Mouse (Mus musculus): Measurements from ENCODE around the gene Slc7a15. TPM values are rescaled to one million over a fixed set of nuclear protein-coding genes. Genes with fewer than 3 reads are reported as not detected.
A peak's percentile ranks its signal among the peaks of the same experiment; 100 is the strongest.

Gene Slc7a15
- polyA plus RNA-seq, 1 experiment from 2014 or later, result not detected

GRCm38 (mm10) chr12:8537291-8537690 lies 61.6 kb downstream of the Slc7a15 start:
- ATAC-seq (ENCODE audit: insufficient number of reproducible peaks, insufficient read depth, low FRiP score, low read depth), result no peak

DNA sequence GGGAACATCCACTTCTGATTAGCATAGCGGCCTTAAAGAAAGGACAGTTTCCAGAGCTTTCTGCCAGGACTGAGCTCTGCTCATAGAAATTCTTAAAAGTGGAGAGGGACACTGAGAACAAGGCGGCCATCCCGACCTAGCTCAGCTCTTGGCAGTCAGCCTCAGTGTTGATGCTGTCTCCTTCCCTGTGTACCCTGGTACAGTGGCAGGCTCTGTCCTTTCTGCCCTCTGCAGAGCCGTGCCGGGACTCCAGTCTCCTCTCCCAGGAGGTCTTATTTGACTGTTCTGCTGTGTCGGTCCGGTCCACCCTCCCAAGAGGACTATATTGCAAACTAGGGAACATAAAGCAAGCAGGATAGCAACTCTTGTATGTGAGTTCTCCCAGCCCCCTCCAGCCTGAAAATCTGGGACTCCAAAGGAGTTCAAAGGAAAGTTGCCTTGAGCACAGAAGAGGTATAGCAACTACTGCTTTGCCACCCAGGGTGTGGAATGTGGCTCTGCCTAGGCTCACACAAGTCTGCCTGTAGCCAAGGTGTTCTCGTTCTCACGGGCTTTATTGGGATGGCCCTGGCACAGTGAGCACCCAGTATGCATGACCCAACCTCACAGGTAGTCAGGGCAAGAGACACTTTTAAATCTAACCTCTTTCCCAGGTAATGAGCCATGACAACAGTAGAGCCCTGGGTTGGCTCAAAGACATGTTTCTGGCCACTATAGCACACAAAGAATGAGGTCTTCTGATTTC lies 62.5 kb downstream of the Slc7a15 start:
- H3K4me2 ChIP-seq (ENCODE audit: low read length), result no peak overlapping the region
- H3K27ac ChIP-seq (replicated peaks in 1 of 2; ENCODE audit: control insufficient read depth in 1 of 2, insufficient read depth in 1 of 2, low read depth in 2 of 2, low read length in 2 of 2), result no peak overlapping the region
- no peaks in the 10 kb centered on the region for H3K9me3 ChIP-seq (ENCODE audit: control insufficient read depth, low read length)
- ATAC-seq (ENCODE audit: insufficient number of reproducible peaks, insufficient read depth, low FRiP score, low read depth), result no peak
- no peak overlapping the region for H3K9ac ChIP-seq (ENCODE audit: low read length)
- H3K4me1 ChIP-seq (ENCODE audit: control insufficient read depth in 2 of 2, insufficient read depth in 2 of 2, low read length in 2 of 2), result no peaks in the 10 kb centered on the region; a peak in 2 of 4 replicates
- H3K4me3 ChIP-seq (ENCODE audit: control insufficient read depth in 1 of 2, insufficient read depth in 1 of 2, low read depth in 1 of 2, low read length in 2 of 2), result no peak overlapping the region
- no peaks in the 10 kb centered on the region for H3K27me3 ChIP-seq (ENCODE audit: control insufficient read depth, insufficient read depth, low read length)
- no peaks in the 10 kb centered on the region for H3K36me3 ChIP-seq (ENCODE audit: control insufficient read depth, insufficient read depth, low read length)
- 62% methylated on average over 9 of the region's 9 CpGs for WGBS

More at GRCm38 (mm10) chr12:8537291-8537690, 61.6 kb downstream of the Slc7a15 start:
- H3K9ac ChIP-seq (ENCODE audit: low read length), result no peak overlapping the region
- no peak overlapping the region for H3K4me3 ChIP-seq (ENCODE audit: control insufficient read depth in 1 of 2, insufficient read depth in 1 of 2, low read depth in 1 of 2, low read length in 2 of 2)
- no peak overlapping the region for H3K27ac ChIP-seq (replicated peaks in 1 of 2; ENCODE audit: control insufficient read depth in 1 of 2, insufficient read depth in 1 of 2, low read depth in 2 of 2, low read length in 2 of 2)
- H3K4me2 ChIP-seq (ENCODE audit: low read length), result no peak overlapping the region
- H3K9me3 ChIP-seq (ENCODE audit: control insufficient read depth, low read length), result no peaks in the 10 kb centered on the region
- no peaks in the 10 kb centered on the region for H3K36me3 ChIP-seq (ENCODE audit: control insufficient read depth, insufficient read depth, low read length)
- no peaks in the 10 kb centered on the region for H3K27me3 ChIP-seq (ENCODE audit: control insufficient read depth, insufficient read depth, low read length)
- 85% methylated on average over 5 of the region's 5 CpGs for WGBS
- H3K4me1 ChIP-seq (ENCODE audit: control insufficient read depth in 2 of 2, insufficient read depth in 2 of 2, low read length in 2 of 2), result no peaks in the 10 kb centered on the region; a peak in 2 of 4 replicates

- H3K9me3 ChIP-seq (ENCODE audit: control insufficient read depth, low read length), result no peaks in the 10 kb centered on the region
- WGBS, result 75% methylated on average over 7 of the region's 7 CpGs
- no peak overlapping the region for H3K4me3 ChIP-seq (ENCODE audit: control insufficient read depth in 1 of 2, insufficient read depth in 1 of 2, low read depth in 1 of 2, low read length in 2 of 2)
- H3K4me1 ChIP-seq (ENCODE audit: control insufficient read depth in 2 of 2, insufficient read depth in 2 of 2, low read length in 2 of 2), result no peaks in the 10 kb centered on the region; a peak in 2 of 4 replicates
- no peak overlapping the region for H3K9ac ChIP-seq (ENCODE audit: low read length)
- H3K36me3 ChIP-seq (ENCODE audit: control insufficient read depth, insufficient read depth, low read length), result no peaks in the 10 kb centered on the region
- H3K27me3 ChIP-seq (ENCODE audit: control insufficient read depth, insufficient read depth, low read length), result no peaks in the 10 kb centered on the region
- H3K27ac ChIP-seq (replicated peaks in 1 of 2; ENCODE audit: control insufficient read depth in 1 of 2, insufficient read depth in 1 of 2, low read depth in 2 of 2, low read length in 2 of 2), result no peak overlapping the region
- no peak overlapping the region for H3K4me2 ChIP-seq (ENCODE audit: low read length)
- 0 out of 2 replicates have a peak, but pooled peaks have one; percentile 29 for ATAC-seq (ENCODE audit: insufficient number of reproducible peaks, insufficient read depth, low FRiP score, low read depth)
Observed at GRCm38 (mm10) chr12:8535596-8535995, 63.3 kb downstream of the Slc7a15 start.

DNA sequence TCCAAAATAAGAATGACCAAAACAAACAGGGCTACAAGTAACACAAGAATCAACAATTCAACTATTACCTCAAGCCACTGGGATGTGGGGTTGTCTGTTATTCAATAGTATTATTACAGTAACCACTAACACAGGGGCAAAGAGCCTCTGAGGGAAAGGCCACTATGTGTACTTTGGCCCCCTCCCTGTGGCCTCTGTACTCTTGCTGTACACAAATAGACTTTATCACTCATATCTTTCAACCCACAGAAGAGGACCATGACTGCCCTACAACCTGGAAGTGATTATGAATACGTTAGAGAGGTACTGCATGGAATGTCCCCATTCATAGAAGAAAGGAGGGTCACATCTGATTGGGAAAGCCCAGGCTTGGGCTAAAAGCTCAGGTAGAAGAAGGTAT lies 64.0 kb downstream of the Slc7a15 start:
- H3K4me1 ChIP-seq (ENCODE audit: control insufficient read depth in 2 of 2, insufficient read depth in 2 of 2, low read length in 2 of 2), result no peaks in the 10 kb centered on the region; a peak in 2 of 4 replicates
- no peaks in the 10 kb centered on the region for H3K27me3 ChIP-seq (ENCODE audit: control insufficient read depth, insufficient read depth, low read length)
- no peak overlapping the region for H3K9ac ChIP-seq (ENCODE audit: low read length)
- no peaks in the 10 kb centered on the region for H3K9me3 ChIP-seq (ENCODE audit: control insufficient read depth, low read length)
- WGBS, result 28% methylated on average over 1 of the region's 1 CpGs
- no peak overlapping the region for H3K27ac ChIP-seq (replicated peaks in 1 of 2; ENCODE audit: control insufficient read depth in 1 of 2, insufficient read depth in 1 of 2, low read depth in 2 of 2, low read length in 2 of 2)
- ATAC-seq (ENCODE audit: insufficient number of reproducible peaks, insufficient read depth, low FRiP score, low read depth), result no peak
- no peak overlapping the region for H3K4me2 ChIP-seq (ENCODE audit: low read length)
- H3K4me3 ChIP-seq (ENCODE audit: control insufficient read depth in 1 of 2, insufficient read depth in 1 of 2, low read depth in 1 of 2, low read length in 2 of 2), result no peak overlapping the region
- no peaks in the 10 kb centered on the region for H3K36me3 ChIP-seq (ENCODE audit: control insufficient read depth, insufficient read depth, low read length)

- WGBS, result 67% methylated on average over 5 of the region's 5 CpGs
- Histone ChIP-seq H3K27ac (replicated peaks in 1 of 2; ENCODE audit: control insufficient read depth in 1 of 2, insufficient read depth in 1 of 2, low read depth in 2 of 2, low read length in 2 of 2) (no peak overlapping the region), H3K9ac (ENCODE audit: low read length) (no peak overlapping the region), H3K9me3 (ENCODE audit: control insufficient read depth, low read length) (no peaks in the 10 kb centered on the region), H3K4me3 (ENCODE audit: control insufficient read depth in 1 of 2, insufficient read depth in 1 of 2, low read depth in 1 of 2, low read length in 2 of 2) (no peak overlapping the region), H3K36me3 (ENCODE audit: control insufficient read depth, insufficient read depth, low read length) (no peaks in the 10 kb centered on the region), H3K27me3 (ENCODE audit: control insufficient read depth, insufficient read depth, low read length) (no peaks in the 10 kb centered on the region), H3K4me1 (ENCODE audit: control insufficient read depth in 2 of 2, insufficient read depth in 2 of 2, low read length in 2 of 2) (peaks cover 1% of the 10 kb centered on the region in 2 experiments), H3K4me2 (ENCODE audit: low read length) (no peak overlapping the region)
- ATAC-seq (ENCODE audit: insufficient number of reproducible peaks, insufficient read depth, low FRiP score, low read depth), result no peak
Observed at GRCm38 (mm10) chr12:8527770-8528169, 71.1 kb downstream of the Slc7a15 start.

GRCm38 (mm10) chr12:8527175-8527574 lies 71.7 kb downstream of the Slc7a15 start:
- ATAC-seq (ENCODE audit: insufficient number of reproducible peaks, insufficient read depth, low FRiP score, low read depth), result no peak

DNA sequence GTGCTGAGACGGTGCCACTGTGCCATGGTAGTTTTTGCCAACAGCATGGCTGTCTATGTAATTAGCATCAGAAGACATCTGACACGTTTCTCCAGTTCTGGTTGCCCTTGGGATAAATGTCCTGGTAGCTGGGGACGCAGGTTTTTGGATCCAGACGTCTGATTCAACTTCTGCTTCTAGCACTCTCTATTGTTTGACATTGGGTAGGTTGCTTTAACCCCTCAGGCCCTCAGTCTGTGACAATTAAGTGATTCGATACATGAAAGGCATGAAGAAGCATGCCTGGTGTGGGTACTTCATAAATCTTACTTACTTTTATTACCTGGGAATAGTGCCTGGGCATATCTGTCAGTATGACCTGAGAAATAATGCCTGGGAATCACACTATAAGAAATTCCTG lies 74.8 kb downstream of the Slc7a15 start:
- no peak for ATAC-seq (ENCODE audit: insufficient number of reproducible peaks, insufficient read depth, low FRiP score, low read depth)

More at GRCm38 (mm10) chr12:8527175-8527574, 71.7 kb downstream of the Slc7a15 start:
- no peaks in the 10 kb centered on the region for H3K36me3 ChIP-seq (ENCODE audit: control insufficient read depth, insufficient read depth, low read length)
- peaks cover 7% of the 10 kb centered on the region in 2 experiments for H3K4me1 ChIP-seq (ENCODE audit: control insufficient read depth in 2 of 2, insufficient read depth in 2 of 2, low read length in 2 of 2)
- no peak overlapping the region for H3K27ac ChIP-seq (replicated peaks in 1 of 2; ENCODE audit: control insufficient read depth in 1 of 2, insufficient read depth in 1 of 2, low read depth in 2 of 2, low read length in 2 of 2)
- no peaks in the 10 kb centered on the region for H3K9me3 ChIP-seq (ENCODE audit: control insufficient read depth, low read length)
- no peak overlapping the region for H3K9ac ChIP-seq (ENCODE audit: low read length)
- H3K4me3 ChIP-seq (ENCODE audit: control insufficient read depth in 1 of 2, insufficient read depth in 1 of 2, low read depth in 1 of 2, low read length in 2 of 2), result no peak overlapping the region
- 83% methylated on average over 1 of the region's 1 CpGs for WGBS
- H3K27me3 ChIP-seq (ENCODE audit: control insufficient read depth, insufficient read depth, low read length), result no peaks in the 10 kb centered on the region
- H3K4me2 ChIP-seq (ENCODE audit: low read length), result no peak overlapping the region

More for the DNA sequence above, 74.8 kb downstream of the Slc7a15 start:
- no peak overlapping the region for H3K4me2 ChIP-seq (ENCODE audit: low read length)
- no peak overlapping the region for H3K9ac ChIP-seq (ENCODE audit: low read length)
- no peaks in the 10 kb centered on the region for H3K27me3 ChIP-seq (ENCODE audit: control insufficient read depth, insufficient read depth, low read length)
- H3K9me3 ChIP-seq (ENCODE audit: control insufficient read depth, low read length), result no peaks in the 10 kb centered on the region
- H3K36me3 ChIP-seq (ENCODE audit: control insufficient read depth, insufficient read depth, low read length), result no peaks in the 10 kb centered on the region
- H3K4me1 ChIP-seq (ENCODE audit: control insufficient read depth in 2 of 2, insufficient read depth in 2 of 2, low read length in 2 of 2), result peaks cover 28 to 38% of the 10 kb centered on the region in 2 experiments
- WGBS, result 68% methylated on average over 5 of the region's 5 CpGs
- H3K4me3 ChIP-seq (ENCODE audit: control insufficient read depth in 1 of 2, insufficient read depth in 1 of 2, low read depth in 1 of 2, low read length in 2 of 2), result no peak overlapping the region
- H3K27ac ChIP-seq (replicated peaks in 1 of 2; ENCODE audit: control insufficient read depth in 1 of 2, insufficient read depth in 1 of 2, low read depth in 2 of 2, low read length in 2 of 2), result no peak overlapping the region

All from heart, embryonic 14.5 days (tissue).